Mouse (Mus musculus): ENCODE measurements around the gene Gpn1.
A peak's percentile ranks its signal among the peaks of the same experiment; 100 is the strongest.
"Not testable (repeated sequence)": the region's sequence is repeated elsewhere in the genome, so short reads cannot be mapped to it uniquely, and the experiment has no call there.

The Gpn1 gene

GRCm38 (mm10) chr5:31494513-31495297 is at the start of gene Gpn1:
Gpn1 (plus strand) TSS chr5:31494741.
- peak; percentile 84 for DNase-seq (ENCODE audit: low read depth, low spot score)

GRCm38 (mm10) chr5:31451336-31451735 is 43.2 kb upstream of the Gpn1 start:
- DNase-seq (ENCODE audit: low read depth, low spot score) = no peak

DNA sequence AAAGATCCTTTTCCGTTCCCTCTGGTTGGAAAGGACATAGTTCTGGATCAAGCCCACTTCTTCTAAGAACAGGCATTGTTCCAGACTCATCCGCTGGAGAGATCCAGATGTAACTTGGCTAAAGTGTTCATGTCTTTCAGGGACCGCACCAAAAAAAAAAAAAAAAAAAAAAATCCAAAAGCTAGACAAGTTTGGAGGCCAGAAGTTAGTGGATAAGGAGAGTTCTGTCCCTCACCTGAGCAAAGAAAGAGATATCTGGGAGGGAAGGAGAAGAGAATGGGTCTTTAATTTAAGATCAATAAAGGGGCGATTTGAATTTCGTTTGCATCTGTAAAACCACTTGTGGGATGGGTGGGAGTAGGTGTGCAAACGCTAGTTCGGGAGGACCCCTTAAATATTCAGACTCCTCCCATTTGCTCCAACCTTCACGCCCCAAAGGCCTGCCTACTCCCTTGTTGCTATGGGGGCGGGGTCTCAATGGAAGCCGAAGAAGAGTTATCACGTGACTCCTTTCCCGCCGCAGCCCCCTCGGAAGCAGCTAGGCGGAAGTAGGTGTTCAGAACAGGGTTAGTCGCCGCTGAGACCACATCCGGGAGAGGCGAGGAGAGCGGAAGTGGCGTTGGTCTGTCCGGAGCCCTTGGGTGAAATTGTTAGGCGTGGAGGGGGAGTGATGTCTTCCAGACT is 42.5 kb upstream of the Gpn1 start, which contains the start of gene Zfp512:
Gene Zfp512 (plus strand): TSS at position 554 of the 684 bp plus-strand sequence.
- DNase-seq (ENCODE audit: low read depth, low spot score) = peak; percentile 93

- DNase-seq (ENCODE audit: low read depth, low spot score) = no peak
Observed at GRCm38 (mm10) chr5:31452562-31452878, 42.0 kb upstream of the Gpn1 start.

GRCm38 (mm10) chr5:31452886-31453410 is 41.6 kb upstream of the Gpn1 start:
- DNase-seq (ENCODE audit: low read depth, low spot score) = no peak

GRCm38 (mm10) chr5:31467798-31468197 is 26.7 kb upstream of the Gpn1 start:
- no peak for DNase-seq (ENCODE audit: low read depth, low spot score)

DNA sequence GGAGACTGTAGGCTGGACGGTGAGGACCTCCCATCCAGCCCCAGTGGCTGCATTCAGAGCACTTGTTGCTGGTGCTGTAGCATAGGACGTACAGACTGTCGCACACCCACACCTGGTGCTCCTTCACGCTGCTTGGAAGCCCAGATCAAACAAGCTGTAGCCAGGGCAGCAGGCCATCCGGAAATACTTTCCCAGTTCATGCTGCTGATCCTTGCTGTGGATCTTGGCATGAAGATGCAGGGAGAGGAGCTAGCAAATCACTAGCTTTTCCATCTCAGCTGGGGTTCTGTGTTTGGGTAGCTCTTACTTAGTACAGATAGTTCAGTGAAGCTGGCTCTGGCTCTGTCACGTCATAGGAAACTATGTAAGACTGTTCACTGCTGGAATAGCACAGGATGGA is 24.8 kb upstream of the Gpn1 start:
- no peak for DNase-seq (ENCODE audit: low read depth, low spot score)

DNA sequence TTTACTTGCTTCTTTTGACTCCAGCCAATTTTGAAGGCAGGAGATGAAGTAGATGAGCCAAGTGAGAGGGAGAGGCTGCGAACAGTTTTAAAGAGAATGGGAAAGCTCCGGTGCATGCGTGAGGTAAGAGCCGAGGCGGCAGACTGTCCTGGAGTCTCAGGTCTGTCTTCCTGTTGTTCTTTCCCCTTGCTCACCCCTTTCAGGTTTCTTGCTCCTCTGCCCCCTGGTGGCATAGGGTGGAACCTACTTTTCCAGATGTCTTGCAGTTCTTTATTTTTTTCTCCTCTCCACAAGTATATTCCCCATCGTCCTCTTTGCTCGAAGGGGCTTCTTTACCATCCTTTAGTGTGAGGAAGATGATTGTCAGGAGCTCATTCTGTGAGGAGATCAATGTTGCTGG is 24.2 kb upstream of the Gpn1 start:
- DNase-seq (ENCODE audit: low read depth, low spot score) = no peak

GRCm38 (mm10) chr5:31480536-31480935 is 14.0 kb upstream of the Gpn1 start:
- DNase-seq (ENCODE audit: low read depth, low spot score) = no peak

DNA sequence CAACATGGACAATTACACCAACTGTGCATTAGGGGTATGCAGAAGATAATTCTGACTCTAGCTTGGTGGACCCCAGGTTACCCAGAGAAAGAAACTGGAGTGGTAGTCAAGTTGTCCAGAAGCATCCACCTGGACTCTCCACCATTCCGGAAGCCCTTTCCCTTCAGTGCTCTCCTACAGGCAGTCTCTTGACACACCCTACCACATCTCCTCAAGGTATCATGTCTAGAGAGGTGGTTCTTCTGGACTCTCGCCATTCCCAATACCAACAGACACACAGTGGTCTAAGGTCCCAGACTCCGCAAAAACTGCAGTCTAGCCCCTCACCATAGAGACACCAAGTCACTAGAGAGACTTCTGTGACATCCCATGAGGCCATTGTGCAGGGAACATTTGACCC is 9.1 kb upstream of the Gpn1 start, which contains the start of gene 4930548H24Rik:
Gene 4930548H24Rik (plus strand): TSS at position 301 of the 400 bp plus-strand sequence.
- no peak for DNase-seq (ENCODE audit: low read depth, low spot score)

DNA sequence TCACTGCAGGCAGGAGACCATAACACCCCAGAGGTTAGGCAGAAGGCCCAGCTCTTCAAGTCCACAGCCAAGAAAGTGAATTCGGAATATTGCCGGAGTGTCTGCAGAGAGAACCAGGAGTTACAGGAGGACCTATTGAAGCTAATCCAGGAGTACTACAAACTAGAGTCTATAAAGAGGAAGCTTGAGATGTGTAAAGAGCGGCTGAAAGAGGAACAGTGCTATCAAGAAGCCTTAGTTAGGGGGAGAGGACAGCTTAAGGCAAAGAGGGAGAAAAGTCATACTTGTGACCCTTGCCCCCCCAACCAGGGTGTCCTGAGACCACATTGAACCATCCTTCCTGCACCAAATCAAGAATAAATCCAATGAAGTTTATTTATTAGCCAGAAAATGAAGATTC is 6.7 kb upstream of the Gpn1 start:
- no peak for DNase-seq (ENCODE audit: low read depth, low spot score)

- DNase-seq (ENCODE audit: low read depth, low spot score) = no peak
Observed at GRCm38 (mm10) chr5:31489116-31489769, 5.3 kb upstream of the Gpn1 start.

DNA sequence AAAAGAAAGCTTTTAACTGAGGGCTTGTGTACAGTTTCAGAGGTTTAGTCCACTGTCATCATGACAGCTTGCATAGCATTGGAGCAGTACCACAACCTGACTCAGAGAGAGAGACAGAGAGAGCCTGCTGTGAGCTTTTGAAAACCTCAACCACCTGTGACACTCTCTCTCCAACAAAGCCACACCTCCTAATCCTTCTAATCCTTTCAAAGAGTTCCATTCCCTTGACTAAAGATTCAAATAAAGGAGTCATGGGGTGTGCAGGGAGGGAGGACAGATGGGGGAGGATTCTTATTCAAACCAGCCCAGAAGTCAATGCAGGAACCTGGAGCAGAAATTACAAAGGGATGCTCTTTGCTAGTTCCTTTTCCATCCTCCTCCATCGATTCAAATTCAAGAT is 2.5 kb upstream of the Gpn1 start:
- DNase-seq (ENCODE audit: low read depth, low spot score) = no peak

DNA sequence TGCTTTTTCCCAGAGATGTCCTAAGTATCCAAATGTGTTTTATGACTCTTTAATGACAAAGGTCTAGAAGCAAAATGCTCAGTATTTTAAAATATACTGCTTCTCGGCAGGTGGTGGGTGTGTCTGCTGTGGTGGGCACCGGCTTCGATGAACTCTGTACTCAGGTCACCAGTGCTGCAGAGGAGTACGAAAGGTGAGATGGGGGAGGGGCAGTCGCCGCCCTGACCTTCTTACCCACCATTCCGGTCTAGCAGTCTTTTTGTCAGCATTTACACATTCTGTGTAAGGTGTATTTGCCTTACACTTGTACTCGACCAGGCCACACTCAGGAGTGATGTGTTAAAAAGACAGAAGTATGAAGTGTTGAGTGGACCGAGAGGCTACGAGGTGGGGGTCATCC is 10.3 kb downstream of the Gpn1 start:
- no peak for DNase-seq (ENCODE audit: low read depth, low spot score)

DNA sequence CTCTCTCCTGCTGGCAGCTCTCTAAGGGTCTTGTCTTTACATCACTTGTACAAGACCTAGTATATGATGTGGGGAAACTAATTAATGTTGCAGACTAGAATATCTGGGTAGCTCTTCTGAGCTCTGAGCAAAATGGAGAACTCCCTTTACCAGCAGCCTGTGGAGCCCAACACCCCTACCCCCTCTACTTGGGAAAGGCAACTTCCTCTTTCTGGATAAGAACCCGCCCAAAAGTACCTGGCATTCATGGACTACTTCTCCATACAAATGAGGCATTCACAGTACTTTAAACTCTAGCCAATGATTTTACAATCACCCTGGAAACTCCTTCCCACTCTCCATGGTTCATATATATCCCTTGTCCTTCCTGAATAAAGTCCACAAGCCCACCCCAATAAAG is 17.9 kb downstream of the Gpn1 start:
- DNase-seq (ENCODE audit: low read depth, low spot score) = no peak

GRCm38 (mm10) chr5:31520556-31520955 is 26.0 kb downstream of the Gpn1 start:
- DNase-seq (ENCODE audit: low read depth, low spot score) = no peak

GRCm38 (mm10) chr5:31526354-31527116 is 32.0 kb downstream of the Gpn1 start, which contains the start of gene Slc4a1ap:
Slc4a1ap (plus strand) TSS chr5:31526995.
- peak; percentile 74 for DNase-seq (ENCODE audit: low read depth, low spot score)

DNA sequence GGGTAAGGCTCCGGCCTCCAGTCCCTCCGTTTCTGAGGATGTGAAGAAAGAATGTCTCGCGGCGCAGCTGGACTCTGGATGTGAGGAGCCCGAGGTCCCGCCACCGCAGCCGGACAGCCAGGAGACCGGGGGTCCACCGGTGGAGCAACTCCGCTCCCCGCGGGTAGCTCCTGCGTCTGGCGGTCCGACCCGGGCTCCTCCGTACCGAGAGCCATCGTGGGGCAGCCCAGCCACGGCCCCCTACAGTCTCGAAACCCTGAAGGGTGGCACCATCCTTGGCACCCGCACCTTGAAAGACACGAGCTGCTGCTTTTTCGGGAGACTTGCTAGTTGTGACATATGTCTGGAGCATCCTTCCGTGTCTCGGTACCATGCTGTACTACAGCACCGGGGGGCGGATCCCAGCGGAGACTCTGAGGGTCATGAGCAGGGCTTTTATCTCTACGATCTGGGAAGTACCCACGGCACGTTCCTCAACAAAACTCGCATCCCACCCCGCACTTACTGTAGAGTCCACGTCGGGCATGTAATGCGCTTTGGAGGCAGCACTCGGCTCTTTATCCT is 32.7 kb downstream of the Gpn1 start:
- DNase-seq (ENCODE audit: low read depth, low spot score) = no peak

- not testable (repeated sequence) for DNase-seq (ENCODE audit: low read depth, low spot score)
Observed at GRCm38 (mm10) chr5:31527707-31528106, 33.2 kb downstream of the Gpn1 start, which contains the start of gene Supt7l. Supt7l (minus strand) TSS chr5:31527807.

- no peak for DNase-seq (ENCODE audit: low read depth, low spot score)
Observed at GRCm38 (mm10) chr5:31528560-31528959, 34.0 kb downstream of the Gpn1 start.

DNA sequence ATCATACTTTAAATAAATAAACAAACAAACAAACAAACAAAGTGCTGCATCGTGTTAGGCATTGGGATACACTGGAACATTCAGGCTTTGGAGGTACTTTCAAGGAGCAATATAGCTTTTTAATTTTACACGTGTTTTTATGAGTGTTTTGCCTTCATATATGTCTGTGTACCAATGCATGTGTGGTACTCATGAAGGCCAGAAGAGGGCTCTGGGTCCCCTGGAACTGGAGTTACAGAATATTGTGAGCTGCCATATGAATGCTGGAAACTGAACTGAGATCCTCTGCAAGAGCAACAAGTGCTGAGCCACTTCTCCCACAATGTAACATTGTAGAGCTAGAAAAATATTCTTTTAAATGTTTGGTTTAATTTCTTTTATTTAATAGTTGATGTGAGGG is 40.7 kb downstream of the Gpn1 start:
- no peak for DNase-seq (ENCODE audit: low read depth, low spot score)

Data from brain, embryonic 18.5 days (tissue).